Mouse (Mus musculus) brain, embryonic 14.5 days (tissue): Measurements from ENCODE around the gene Gbgt1. TPM values are rescaled to one million over a fixed set of nuclear protein-coding genes. Genes with fewer than 3 reads are reported as not detected.
A peak's percentile ranks its signal among the peaks of the same experiment; 100 is the strongest.

Experiments used
- DNase-seq: peaks from one replicate; pipeline ENCODE4 v3.0.0-alpha.2; 2011; ENCODE audit warnings: low read depth
- CTCF ChIP-seq: fragments of 200-500 bp; IDR thresholded peaks from 2 replicates; pipeline ENCODE4 v1.5.1; 2012; ENCODE audit warnings: inconsistent platforms, mild to moderate bottlenecking, moderate library complexity, borderline replicate concordance; ENCODE audit not compliant: insufficient read depth, insufficient read length; ENCODE audit errors: extremely low read depth
- POLR2A ChIP-seq: fragments of 200-500 bp; IDR thresholded peaks from 2 replicates; pipeline ENCODE4 v1.6.1; 2012; ENCODE audit warnings: mild to moderate bottlenecking, inconsistent platforms, borderline replicate concordance; ENCODE audit not compliant: poor library complexity, insufficient read depth, insufficient read length, severe bottlenecking; ENCODE audit errors: extremely low read depth
- polyA plus RNA-seq: library from polyadenylated mRNA; depleted of rRNA; stranded (reverse); fragments of >200 nt; gene quantifications from 2 replicates; pipeline ENCODE4 v1.2.3, GENCODE M21; 2012

The Gbgt1 gene
- polyA plus RNA-seq, 1 experiment = 1.8 TPM

DNA sequence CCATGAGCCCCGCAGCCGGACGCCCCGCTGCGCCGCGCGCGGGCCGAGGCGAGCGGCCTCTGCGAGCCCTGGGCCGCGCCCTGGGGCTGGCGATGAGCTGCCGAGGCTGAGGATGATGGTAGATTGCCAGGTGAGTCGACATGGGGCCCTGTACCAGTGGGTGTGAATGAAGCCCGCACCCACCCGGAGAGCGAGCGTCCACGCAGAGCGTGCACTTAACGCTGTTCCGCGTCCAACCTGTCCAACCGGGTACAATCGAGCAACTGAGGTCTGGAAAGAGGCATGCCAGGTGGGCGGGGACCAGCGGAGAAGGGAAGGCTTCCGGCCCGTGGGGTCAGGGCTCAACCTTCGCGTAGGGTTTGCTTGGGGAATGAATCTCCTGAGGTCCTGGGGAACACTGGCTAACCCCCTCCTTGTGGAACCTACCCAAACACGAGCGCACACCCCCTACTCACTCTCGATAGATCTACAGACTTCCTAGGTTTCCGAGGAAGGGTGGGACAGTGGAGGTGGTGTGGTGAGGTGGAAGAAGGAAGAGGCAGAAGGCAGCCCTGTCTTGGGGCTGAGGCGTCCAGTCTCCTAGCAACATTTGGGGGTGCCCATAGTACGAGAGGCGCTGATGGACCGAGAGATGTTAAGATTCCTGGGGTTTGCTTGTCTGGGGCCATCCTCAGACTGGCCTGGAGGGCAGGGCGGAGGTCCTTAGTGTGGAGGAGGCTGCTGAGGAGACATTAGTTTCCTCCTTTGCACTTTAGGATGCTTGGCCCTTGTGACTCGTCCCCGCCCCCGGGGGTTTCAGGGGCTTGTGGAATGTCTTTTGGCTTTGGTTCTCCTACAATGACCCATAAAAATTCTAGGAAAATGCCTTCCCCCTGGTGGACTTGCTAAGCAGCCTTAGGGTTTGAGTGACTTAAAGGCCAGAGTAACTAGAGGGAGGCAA lies 17.0 kb downstream of the Gbgt1 start:
- DNase-seq = peak; percentile 51
- TF ChIP-seq CTCF = no peak
- TF ChIP-seq POLR2A = no peak

DNA sequence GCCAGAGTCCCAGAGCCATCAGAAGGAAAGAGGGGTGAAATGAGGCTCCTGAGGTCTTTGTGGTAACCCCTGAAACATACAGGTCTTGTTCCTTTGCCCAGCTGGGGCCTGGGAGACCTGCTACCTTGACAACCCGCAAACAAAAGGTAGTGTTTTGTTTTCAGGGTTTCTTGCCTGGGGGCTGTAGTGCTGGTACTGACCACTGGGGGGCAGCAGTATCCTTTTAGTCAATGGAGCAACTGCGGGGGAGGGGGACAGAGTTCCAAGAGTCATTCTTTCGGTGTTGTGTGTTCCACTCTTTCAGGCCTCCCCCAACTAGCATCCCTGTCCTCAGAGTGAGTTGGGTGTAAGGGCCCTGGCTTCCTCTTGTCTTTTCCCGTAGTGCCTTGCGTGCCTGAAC lies 17.8 kb downstream of the Gbgt1 start:
- peak; percentile 89 for DNase-seq
- peak; percentile 91 for TF ChIP-seq CTCF
- no peak for TF ChIP-seq POLR2A

GRCm38 (mm10) chr2:28517206-28517909 lies 20.7 kb downstream of the Gbgt1 start:
- TF ChIP-seq POLR2A (no peak), CTCF (peak; percentile 67; the same call in 1 of the 2 replicates)
- DNase-seq = peak; percentile 77

DNA sequence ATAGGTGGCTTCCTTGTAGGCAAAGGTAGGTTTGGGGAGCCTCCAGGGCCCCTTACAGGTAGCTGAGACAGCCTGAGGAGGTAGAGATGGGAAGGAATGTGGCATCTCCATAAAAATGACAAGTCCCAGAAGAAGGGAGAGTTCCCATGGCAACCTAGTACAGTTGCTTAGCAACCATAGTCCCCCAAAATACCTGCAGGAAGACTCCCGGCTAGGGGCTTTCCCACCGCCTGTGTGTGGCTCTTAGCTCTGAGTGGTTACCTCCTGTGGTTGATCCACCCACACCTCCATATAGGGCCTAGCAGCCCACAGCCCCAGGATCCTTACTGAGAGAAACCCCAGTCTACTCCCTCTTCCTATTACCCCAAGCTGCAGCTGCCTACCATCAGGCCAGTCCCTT lies 21.5 kb downstream of the Gbgt1 start:
- peak; percentile 75 for DNase-seq

GRCm38 (mm10) chr2:28520581-28520980 lies 23.9 kb downstream of the Gbgt1 start:
- TF ChIP-seq POLR2A (no peak), CTCF (no peak)
- no peak for DNase-seq

More for the DNA sequence above, 21.5 kb downstream of the Gbgt1 start:
- TF ChIP-seq POLR2A (no peak), CTCF (no peak)

GRCm38 (mm10) chr2:28521571-28522151 lies 25.0 kb downstream of the Gbgt1 start:
- no peak for TF ChIP-seq CTCF
- TF ChIP-seq POLR2A = no peak
- no peak for DNase-seq

GRCm38 (mm10) chr2:28522166-28522565 lies 25.5 kb downstream of the Gbgt1 start:
- no peak for DNase-seq
- TF ChIP-seq CTCF (no peak), POLR2A (no peak)

- TF ChIP-seq POLR2A (no peak), CTCF (no peak)
- DNase-seq = peak; percentile 98
Measured at GRCm38 (mm10) chr2:28523643-28524117, 27.0 kb downstream of the Gbgt1 start.

DNA sequence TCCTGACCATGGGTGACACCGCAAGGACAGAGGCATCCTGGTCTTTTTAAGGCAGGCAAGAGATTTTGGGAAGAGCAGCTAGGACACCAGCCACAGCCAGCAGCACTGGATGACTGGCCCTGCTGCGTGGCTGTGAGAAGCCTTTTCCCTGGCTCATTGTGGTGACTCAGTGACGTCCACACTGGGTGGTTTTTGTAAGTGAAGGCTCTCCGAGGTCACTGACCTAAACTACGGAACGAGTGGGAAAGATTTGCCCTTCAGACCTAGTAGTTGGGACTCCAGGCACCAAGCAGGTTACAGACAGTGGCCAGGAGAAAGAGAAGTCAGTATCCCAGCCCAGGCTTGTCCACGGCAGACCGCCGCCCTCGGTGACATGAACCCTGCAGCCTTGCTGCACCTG lies 27.7 kb downstream of the Gbgt1 start:
- DNase-seq = no peak
- TF ChIP-seq CTCF (no peak), POLR2A (no peak)

DNA sequence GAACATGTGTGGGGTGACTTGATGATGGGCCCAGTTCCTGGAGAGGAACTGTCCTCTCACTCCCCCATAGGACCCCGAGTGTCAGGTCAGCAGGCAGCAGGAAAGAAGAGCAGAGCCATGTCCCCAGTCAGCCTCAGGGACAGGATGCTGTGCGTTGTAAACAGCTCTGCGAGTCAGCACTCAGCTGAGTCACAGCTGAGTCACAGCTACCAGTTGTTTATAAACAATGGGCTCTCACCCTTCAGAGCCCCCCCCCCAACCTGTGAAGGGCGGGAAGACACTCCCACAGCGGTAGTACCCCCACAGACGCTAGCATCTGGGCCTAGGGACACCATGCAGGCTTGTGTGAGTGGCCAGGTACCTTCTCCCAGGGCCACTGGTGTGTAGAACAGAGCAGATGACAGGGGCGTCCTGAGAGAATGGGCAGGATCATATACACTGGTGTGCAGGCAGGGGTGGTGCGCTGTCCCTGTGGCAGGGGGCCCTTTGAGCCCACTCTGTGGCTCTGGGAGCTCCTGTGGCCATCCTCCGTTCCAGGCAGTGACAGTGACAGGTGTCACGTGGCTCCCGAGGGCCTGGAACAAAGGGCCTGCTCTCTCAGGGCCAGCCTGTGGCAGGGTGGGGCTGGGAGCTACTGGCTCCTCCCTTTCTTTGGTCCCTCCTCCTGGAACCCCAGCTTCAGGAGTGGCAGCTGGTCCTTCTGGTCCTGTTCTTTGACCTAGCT lies 28.7 kb downstream of the Gbgt1 start:
- DNase-seq = peak; percentile 82
- no peak for TF ChIP-seq CTCF
- no peak for TF ChIP-seq POLR2A
